In the genomic region with DNA sequence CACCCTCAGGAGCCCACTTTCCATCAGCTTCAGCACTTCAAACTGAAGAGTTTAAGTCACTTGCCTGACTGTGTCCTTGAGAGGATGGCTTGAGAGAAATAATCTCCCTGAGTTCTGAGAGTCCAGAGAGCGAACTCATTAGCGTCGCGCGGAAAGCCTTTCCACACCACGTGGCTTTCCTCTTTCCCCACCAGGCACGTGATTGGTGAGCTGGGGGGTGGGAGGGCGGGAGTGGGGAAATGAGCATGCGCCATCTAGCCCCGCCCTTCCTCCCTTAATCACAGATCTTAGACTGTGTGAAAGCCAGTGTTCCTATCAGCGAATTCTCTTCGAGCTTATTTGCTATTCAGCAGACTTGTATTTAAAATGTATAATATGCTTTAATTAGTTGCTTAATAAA, we compare ENCODE assay signal across 25 mouse cellular contexts. TPM values are rescaled to one million over a fixed set of nuclear protein-coding genes. Genes with fewer than 3 reads are reported as not detected.
DNase-seq lines count a peak whose midpoint lies in the region; TF ChIP-seq lines count a peak whose summit lies in the region.
"Had no signal": no experiment of that assay in that cellular context is flagged by ENCODE, and none has a peak within 500 bp of the region (broad histone marks: within the 10 kb centered on the region; RNA-seq: fewer than 3 reads in every experiment).

No protein-coding gene starts in this region.

- no peak for TF ChIP-seq RAD21 in MEL (IDR thresholded peaks at IDR 0.05; ENCODE audit: low read depth, low read length)

- TF ChIP-seq CTCF in MEL (IDR thresholded peaks at IDR 0.05 in 2 of 3, conservative IDR thresholded peaks at IDR 0.05 in 1 of 3; ENCODE audit: control insufficient read depth in 1 of 3, insufficient read depth in 1 of 3, low read depth in 2 of 3, low read length in 3 of 3, poor library complexity in 1 of 3, severe bottlenecking in 1 of 3) = no peak
- TF ChIP-seq CTCF in kidney, adult 2 months (conservative IDR thresholded peaks at IDR 0.05; ENCODE audit: insufficient read depth, insufficient read length, low read depth, low read length) = no peak

- no peaks in the 10 kb centered on the region for H3K36me3 ChIP-seq in MEL (ENCODE audit: control insufficient read depth in 1 of 2, insufficient read depth in 2 of 2, low read length in 2 of 2)
- no peaks in the 10 kb centered on the region for H3K36me3 ChIP-seq in kidney, adult 2 months (ENCODE audit: control insufficient read depth, insufficient read depth, low read length)
- H3K36me3 ChIP-seq: forebrain, embryonic 10.5 days; heart, embryonic 12.5 days; heart, embryonic 15.5 days; hindbrain, embryonic 10.5 days; hindbrain, embryonic 13.5 days had no signal

- no peaks in the 10 kb centered on the region for H3K79me2 ChIP-seq in MEL (ENCODE audit: control insufficient read depth, insufficient read depth, low read length, poor library complexity)

- H3K27me3 ChIP-seq in MEL (ENCODE audit: control insufficient read depth in 1 of 2, insufficient read depth in 2 of 2, low read length in 2 of 2) = no peaks in the 10 kb centered on the region
- H3K27me3 ChIP-seq in kidney, adult 2 months (replicated peaks; ENCODE audit: control insufficient read depth, insufficient read depth, low read length) = no peaks in the 10 kb centered on the region
- H3K27me3 ChIP-seq: forebrain, embryonic 13.5 days; heart, embryonic 15.5 days; hindbrain, embryonic 13.5 days had no signal

- H3K4me3 ChIP-seq in MEL (ENCODE audit: control insufficient read depth in 1 of 2, insufficient read depth in 1 of 2, low read depth in 2 of 2, low read length in 2 of 2) = no peak overlapping the region
- no peak overlapping the region for H3K4me3 ChIP-seq in kidney, adult 2 months (ENCODE audit: insufficient read depth, low read depth, low read length)
- H3K4me3 ChIP-seq: forebrain, embryonic 10.5 days; forebrain, embryonic 13.5 days; heart, embryonic 12.5 days; heart, embryonic 15.5 days; hindbrain, embryonic 10.5 days; hindbrain, embryonic 13.5 days had no signal

- TF ChIP-seq EP300 in MEL (IDR thresholded peaks at IDR 0.05; ENCODE audit: low read depth in 1 of 2, low read length in 2 of 2) = no peak

- no peaks in the 10 kb centered on the region for H3K9me3 ChIP-seq in MEL (replicated peaks; ENCODE audit: insufficient read depth, low read length)
- H3K9me3 ChIP-seq: forebrain, embryonic 10.5 days; forebrain, embryonic 13.5 days; heart, embryonic 12.5 days; heart, embryonic 15.5 days; hindbrain, embryonic 10.5 days; hindbrain, embryonic 13.5 days had no signal

- no peak overlapping the region for H3K27ac ChIP-seq in MEL (ENCODE audit: control insufficient read depth, low read depth, low read length)
- H3K27ac ChIP-seq in kidney, adult 2 months (ENCODE audit: insufficient read depth, low read depth, low read length) = no peak overlapping the region
- H3K27ac ChIP-seq: forebrain, embryonic 10.5 days; forebrain, embryonic 13.5 days; heart, embryonic 15.5 days; hindbrain, embryonic 10.5 days; hindbrain, embryonic 13.5 days had no signal

- peaks cover 0 to 6% of the 10 kb centered on the region in 2 experiments; a peak in 2 of 4 replicates for H3K4me1 ChIP-seq in MEL (ENCODE audit: control insufficient read depth in 1 of 2, insufficient read depth in 2 of 2, low read length in 2 of 2)
- H3K4me1 ChIP-seq in kidney, adult 2 months (ENCODE audit: control insufficient read depth, insufficient read depth, low read length) = no peaks in the 10 kb centered on the region
- H3K4me1 ChIP-seq: forebrain, embryonic 10.5 days; forebrain, embryonic 13.5 days; heart, embryonic 12.5 days; heart, embryonic 15.5 days; hindbrain, embryonic 10.5 days; hindbrain, embryonic 13.5 days had no signal

- 71% methylated on average over 12 of the region's 12 CpGs for WGBS in kidney, adult 2 months

- DNase-seq in heart, adult 11 months = peak; percentile 59
- DNase-seq in heart, adult 18-20 months = no peak
- peak; percentile 16 for DNase-seq in retina, postnatal 1 day
- DNase-seq in retina, embryonic 14.5 days (ENCODE audit: low spot score) = no peak
- no peak for DNase-seq in MEL (ENCODE audit: low read depth, low spot score)
- DNase-seq in testis, postnatal 14 days (ENCODE audit: low spot score) = peak; percentile 37
- no peak for DNase-seq in kidney, adult 2 months
- DNase-seq in left cerebral cortex, adult 8-10 months (ENCODE audit: low spot score in 2 of 2) = no peak
- DNase-seq: adrenal gland, adult 2 months; adrenal gland, postnatal 14 days; cerebellum, adult 11 months; cerebellum, adult 2 months; cerebellum, adult 9-11 months; cerebellum, postnatal 25 days; embryo, embryonic 11 days; gastrocnemius, postnatal 10 days; gastrocnemius, postnatal 36 days; heart, postnatal 10 days; heart, postnatal 36 days had no signal

- no peak for TF ChIP-seq POLR2A in MEL (IDR thresholded peaks at IDR 0.05; ENCODE audit: control insufficient read depth in 1 of 2, insufficient read depth in 1 of 2, low read depth in 1 of 2, low read length in 2 of 2, poor library complexity in 1 of 2)
- no peak for TF ChIP-seq POLR2A in kidney, adult 2 months (IDR thresholded peaks at IDR 0.05; ENCODE audit: low read depth, low read length)

- H3K9ac ChIP-seq in MEL (ENCODE audit: control insufficient read depth, low read depth, low read length, poor library complexity, severe bottlenecking) = no peak overlapping the region
- H3K9ac ChIP-seq: forebrain, embryonic 13.5 days; heart, embryonic 12.5 days; heart, embryonic 15.5 days; hindbrain, embryonic 13.5 days had no signal

TF ChIP-seq in MEL, 35 proteins besides CTCF, POLR2A, EP300 and RAD21:
- TF ChIP-seq HCFC1 (IDR thresholded peaks at IDR 0.05; ENCODE audit: low read depth, low read length) = no peak
- 0 out of 2 replicates have a peak, but pooled peaks have one; percentile 32 for TF ChIP-seq USF1 (IDR thresholded peaks at IDR 0.05; ENCODE audit: low read depth, low read length)

RNA-seq across cellular contexts. Expression of a gene that starts 14.6 kb away (rescaled TPM):
- total RNA-seq in heart, adult 18-20 months (2021) = 10 to 100 TPM; 10.4 to 12.0 TPM
- total RNA-seq in MEL (2012; rRNA removed) = 5.4 and 6.0 TPM in 2 replicates
- 100 to 1,000 TPM in 1 of 2 experiments, 10 to 100 TPM in 1; 15.4 to 312 TPM for polyA plus RNA-seq in MEL (2012; ENCODE audit: insufficient read depth in 1 of 2, insufficient read length in 2 of 2, low read depth in 1 of 2, low replicate concordance in 2 of 2, missing spikeins in 1 of 2)
- polyA plus RNA-seq in kidney, adult 2 months (2012; rRNA removed) = 18.0 and 21.4 TPM in 2 replicates
- total RNA-seq in left cerebral cortex, adult 8-10 months (2022) = 10 to 100 TPM; 48.5 to 57.9 (median 50.4) TPM

RNA-seq across cellular contexts. Expression of a gene that starts 50.3 kb away (rescaled TPM):
- 10 to 100 TPM; 10.2 to 11.5 TPM for total RNA-seq in heart, adult 18-20 months (2021)
- 0.39 and 0.42 TPM in 2 replicates for total RNA-seq in MEL (2012; rRNA removed)
- 1 to 10 TPM in 1 of 2 experiments, not detected in 1; 1.8 TPM for polyA plus RNA-seq in MEL (2012; ENCODE audit: insufficient read depth in 1 of 2, insufficient read length in 2 of 2, low read depth in 1 of 2, low replicate concordance in 2 of 2, missing spikeins in 1 of 2)
- 0.95 and 1.1 TPM in 2 replicates for polyA plus RNA-seq in kidney, adult 2 months (2012; rRNA removed)
- total RNA-seq in left cerebral cortex, adult 8-10 months (2022) = 1 to 10 TPM; 7.1 to 8.8 (median 7.7) TPM

RNA-seq across cellular contexts. Expression of a gene that starts 53.6 kb away (rescaled TPM):
- 10 to 100 TPM; 12.5 to 14.4 TPM for total RNA-seq in heart, adult 18-20 months (2021)
- 6.0 and 7.3 TPM in 2 replicates for total RNA-seq in MEL (2012; rRNA removed)
- 1 to 10 TPM in 1 of 2 experiments, not detected in 1; 7.9 TPM for polyA plus RNA-seq in MEL (2012; ENCODE audit: insufficient read depth in 1 of 2, insufficient read length in 2 of 2, low read depth in 1 of 2, low replicate concordance in 2 of 2, missing spikeins in 1 of 2)
- 7.9 and 13.6 TPM in 2 replicates for polyA plus RNA-seq in kidney, adult 2 months (2012; rRNA removed)
- total RNA-seq in left cerebral cortex, adult 8-10 months (2022) = 10 to 100 TPM; 28.9 to 38.8 (median 32.1) TPM

Comparison
In these comparisons a context has a peak if more than half of its experiments do, and no peak if none do; other contexts are left out.
1. DNase-seq: peak in heart, adult 11 months (single experiment), retina, postnatal 1 day (single experiment) and testis, postnatal 14 days (single experiment); none in heart, adult 18-20 months (0 of 2), retina, embryonic 14.5 days (single experiment), MEL (single experiment), kidney, adult 2 months (single experiment) and left cerebral cortex, adult 8-10 months (0 of 2).